Mouse (Mus musculus): ENCODE measurements around the gene Gm3646. TPM values are rescaled to one million over a fixed set of nuclear protein-coding genes. Genes with fewer than 3 reads are reported as not detected.

Gene Gm3646
- polyA plus RNA-seq, 1 experiment from 2014 or later: not detected

GRCm38 (mm10) chr1:39758244-39758643 lies 46.9 kb downstream of the Gm3646 start:
- no peak overlapping the region for H3K4me2 ChIP-seq (replicated peaks)
- no peak for ATAC-seq (ENCODE audit: low FRiP score, low read depth)
- no peaks in the 10 kb centered on the region for H3K36me3 ChIP-seq
- H3K4me1 ChIP-seq: peaks cover 15% of the 10 kb centered on the region
- no peak overlapping the region for H3K9ac ChIP-seq (replicated peaks)
- H3K27ac ChIP-seq (replicated peaks): no peak overlapping the region
- no peaks in the 10 kb centered on the region; the same call in 1 of the 2 replicates for H3K27me3 ChIP-seq
- H3K9me3 ChIP-seq: no peaks in the 10 kb centered on the region
- WGBS: 80% methylated on average over 9 of the region's 9 CpGs
- no peak overlapping the region for H3K4me3 ChIP-seq

- H3K4me1 ChIP-seq: peaks cover 12% of the 10 kb centered on the region
- H3K36me3 ChIP-seq: no peaks in the 10 kb centered on the region
- H3K9me3 ChIP-seq: no peaks in the 10 kb centered on the region
- no peak overlapping the region for H3K27ac ChIP-seq (replicated peaks)
- no peak overlapping the region for H3K4me3 ChIP-seq
- no peak overlapping the region for H3K9ac ChIP-seq (replicated peaks)
- WGBS: 87% methylated on average over 11 of the region's 11 CpGs
- no peak overlapping the region for H3K4me2 ChIP-seq (replicated peaks)
- no peak for ATAC-seq (ENCODE audit: low FRiP score, low read depth)
- no peaks in the 10 kb centered on the region; the same call in 1 of the 2 replicates for H3K27me3 ChIP-seq
These were observed 48.2 kb downstream of the Gm3646 start for GRCm38 (mm10) chr1:39756952-39757351.

DNA sequence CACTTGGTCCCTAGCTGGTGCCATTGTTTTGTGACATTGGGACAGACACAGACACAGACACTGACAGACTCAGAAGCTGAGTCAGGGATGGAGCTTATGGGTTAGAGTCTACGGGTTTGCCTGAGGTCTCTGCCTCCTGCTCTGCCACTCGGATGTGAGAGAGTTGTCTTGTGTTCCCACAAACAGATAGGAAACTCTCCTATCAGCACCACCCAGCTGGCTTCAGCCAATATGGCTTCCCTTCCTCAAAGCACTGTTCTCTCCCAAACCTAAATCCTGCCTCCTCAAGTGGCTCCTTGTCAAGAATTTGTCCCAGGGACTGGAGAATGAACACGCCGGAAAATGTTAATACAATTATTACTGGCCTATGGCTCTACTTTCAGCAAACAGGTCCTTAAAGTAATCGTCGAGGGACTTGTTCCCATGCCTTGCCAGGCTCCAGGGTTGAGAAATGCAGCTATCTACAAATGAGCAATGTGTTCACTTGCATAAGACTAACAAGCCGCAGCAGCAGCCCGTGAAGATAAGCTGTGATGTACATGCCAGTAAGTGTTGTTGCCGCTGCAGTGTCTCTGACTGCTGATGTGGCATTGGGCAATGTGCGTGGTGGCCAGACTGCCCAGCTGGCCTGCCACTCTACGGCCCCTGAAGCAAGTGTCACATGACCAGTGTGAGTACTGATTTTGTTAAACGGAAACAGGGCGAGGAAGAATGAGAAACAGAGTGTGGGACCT lies 50.7 kb downstream of the Gm3646 start:
- Histone ChIP-seq H3K4me2 (replicated peaks) (no peak overlapping the region), H3K4me3 (no peak overlapping the region), H3K27ac (replicated peaks) (no peak overlapping the region), H3K27me3 (no peaks in the 10 kb centered on the region), H3K36me3 (no peaks in the 10 kb centered on the region), H3K9me3 (no peaks in the 10 kb centered on the region), H3K4me1 (peaks cover 7% of the 10 kb centered on the region), H3K9ac (replicated peaks) (no peak overlapping the region)
- 81% methylated on average over 13 of the region's 13 CpGs for WGBS
- ATAC-seq (ENCODE audit: low FRiP score, low read depth): no peak

Other genes with a start within 250 kb of the Gm3646 start
- 28.2 and 30.7 TPM in 2 replicates for gene Rnf149, start 227.9 kb downstream of the Gm3646 start, polyA plus RNA-seq (2016; fragmentation: Nextera tagmentation; extraction: Ambion mirVana)
- 1.9 and 2.1 TPM in 2 replicates for gene Creg2, start 153.9 kb downstream of the Gm3646 start, polyA plus RNA-seq (2016; fragmentation: Nextera tagmentation; extraction: Ambion mirVana)
- gene Rfx8, start 84.3 kb downstream of the Gm3646 start, polyA plus RNA-seq (2016; fragmentation: Nextera tagmentation; extraction: Ambion mirVana): 0.42 TPM in 1 of 2 replicates, not detected in the other
- gene Map4k4, start 95.6 kb upstream of the Gm3646 start, polyA plus RNA-seq (2016; fragmentation: Nextera tagmentation; extraction: Ambion mirVana): 68.8 and 71.5 TPM in 2 replicates